Mouse (Mus musculus): ENCODE data around the gene 1810065E05Rik. TPM values are rescaled to one million over a fixed set of nuclear protein-coding genes. Genes with fewer than 3 reads are reported as not detected.

1810065E05Rik gene
- polyA plus RNA-seq (2011; ENCODE audit: insufficient read length, low read depth, missing spikeins) = not detected in 2 replicates

- peaks cover 6% of the 10 kb centered on the region for H3K4me1 ChIP-seq (ENCODE audit: control insufficient read depth, insufficient read depth, low read length)
- TF ChIP-seq POLR2A (IDR thresholded peaks at IDR 0.05; ENCODE audit: low read depth, low read length) (no peak), CTCF (IDR thresholded peaks at IDR 0.05; ENCODE audit: borderline replicate concordance, insufficient read depth, low read length) (no peak)
- H3K4me3 ChIP-seq (ENCODE audit: insufficient read depth, low read length) = no peak within 1 kb of the TSS
- H3K27ac ChIP-seq (ENCODE audit: insufficient read depth, low read length) = no peak within 1 kb of the TSS
Observed at GRCm38 (mm10) chr11:58420815-58421214, at the start of gene 1810065E05Rik. Gene 1810065E05Rik, plus strand, starts transcription at chr11:58421111.

DNA sequence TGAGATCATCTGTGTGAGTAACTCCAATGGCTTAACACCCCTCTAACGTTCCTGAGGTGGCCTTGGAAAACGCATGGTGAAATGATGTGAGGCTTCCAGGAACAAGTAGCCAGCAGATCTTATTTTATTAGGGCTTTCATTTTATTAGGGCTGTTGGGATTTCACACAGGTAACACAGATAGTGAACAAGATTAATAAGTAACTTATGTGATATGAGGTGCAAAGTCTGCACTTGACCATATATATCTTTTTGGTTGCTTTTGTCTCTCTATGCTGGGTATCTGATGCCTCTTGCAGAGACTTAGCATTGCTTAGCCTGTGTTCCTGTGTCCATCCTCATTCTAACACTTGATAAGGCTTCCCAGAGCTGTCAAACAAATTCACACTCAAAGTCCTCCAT, 43.6 kb upstream of the 1810065E05Rik start:
- Histone ChIP-seq H3K4me1 (ENCODE audit: control insufficient read depth, insufficient read depth, low read length) (no peaks in the 10 kb centered on the region), H3K4me3 (ENCODE audit: insufficient read depth, low read length) (no peak overlapping the region), H3K27ac (ENCODE audit: insufficient read depth, low read length) (no peak overlapping the region)
- TF ChIP-seq CTCF (IDR thresholded peaks at IDR 0.05; ENCODE audit: borderline replicate concordance, insufficient read depth, low read length) (no peak), POLR2A (IDR thresholded peaks at IDR 0.05; ENCODE audit: low read depth, low read length) (no peak)

- Histone ChIP-seq H3K27ac (ENCODE audit: insufficient read depth, low read length) (no peak overlapping the region), H3K4me3 (ENCODE audit: insufficient read depth, low read length) (no peak overlapping the region), H3K4me1 (ENCODE audit: control insufficient read depth, insufficient read depth, low read length) (no peaks in the 10 kb centered on the region)
- TF ChIP-seq POLR2A (IDR thresholded peaks at IDR 0.05; ENCODE audit: low read depth, low read length) (no peak), CTCF (IDR thresholded peaks at IDR 0.05; ENCODE audit: borderline replicate concordance, insufficient read depth, low read length) (no peak)
Observed at GRCm38 (mm10) chr11:58377686-58378085, 43.2 kb upstream of the 1810065E05Rik start.

DNA sequence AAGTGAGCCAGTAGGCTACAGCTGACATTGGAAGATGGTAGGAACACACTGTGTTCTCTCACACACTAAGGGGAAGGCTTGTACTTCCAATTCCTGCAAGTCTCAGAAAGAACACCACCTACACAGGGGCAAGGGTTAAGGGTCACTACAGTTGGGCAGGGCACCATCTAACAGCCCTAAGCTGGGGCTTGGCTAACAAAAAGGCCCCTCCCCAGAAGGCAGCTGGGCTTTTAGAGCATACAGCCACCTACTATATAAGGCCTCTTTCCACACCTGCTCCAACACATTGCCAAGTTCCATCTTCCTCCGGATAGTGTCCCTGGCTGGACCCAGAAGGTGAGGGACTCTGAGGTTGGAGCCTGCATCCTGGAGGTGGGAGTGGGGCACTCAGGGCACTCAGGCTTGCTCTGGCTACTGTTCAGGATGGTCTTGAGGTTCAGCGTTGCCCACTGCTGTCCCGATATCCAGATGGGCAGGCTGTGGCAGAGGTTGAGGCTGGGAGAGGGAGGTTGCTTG, 42.1 kb upstream of the 1810065E05Rik start, which contains the start of gene Lypd8:
Gene Lypd8 (plus strand): TSS at position 281 of the 516 bp plus-strand sequence.
- no peak within 1 kb of the TSS for H3K4me3 ChIP-seq (ENCODE audit: insufficient read depth, low read length)
- no peak within 1 kb of the TSS for H3K27ac ChIP-seq (ENCODE audit: insufficient read depth, low read length)
- TF ChIP-seq CTCF (IDR thresholded peaks at IDR 0.05; ENCODE audit: borderline replicate concordance, insufficient read depth, low read length) = no peak
- TF ChIP-seq POLR2A (IDR thresholded peaks at IDR 0.05; ENCODE audit: low read depth, low read length) = no peak
- no peaks in the 10 kb centered on the region for H3K4me1 ChIP-seq (ENCODE audit: control insufficient read depth, insufficient read depth, low read length)

- Histone ChIP-seq H3K4me1 (ENCODE audit: control insufficient read depth, insufficient read depth, low read length) (no peaks in the 10 kb centered on the region), H3K27ac (ENCODE audit: insufficient read depth, low read length) (no peak overlapping the region), H3K4me3 (ENCODE audit: insufficient read depth, low read length) (no peak overlapping the region)
- no peak for TF ChIP-seq POLR2A (IDR thresholded peaks at IDR 0.05; ENCODE audit: low read depth, low read length)
- no peak for TF ChIP-seq CTCF (IDR thresholded peaks at IDR 0.05; ENCODE audit: borderline replicate concordance, insufficient read depth, low read length)
Observed at GRCm38 (mm10) chr11:58379516-58379915, 41.4 kb upstream of the 1810065E05Rik start.

DNA sequence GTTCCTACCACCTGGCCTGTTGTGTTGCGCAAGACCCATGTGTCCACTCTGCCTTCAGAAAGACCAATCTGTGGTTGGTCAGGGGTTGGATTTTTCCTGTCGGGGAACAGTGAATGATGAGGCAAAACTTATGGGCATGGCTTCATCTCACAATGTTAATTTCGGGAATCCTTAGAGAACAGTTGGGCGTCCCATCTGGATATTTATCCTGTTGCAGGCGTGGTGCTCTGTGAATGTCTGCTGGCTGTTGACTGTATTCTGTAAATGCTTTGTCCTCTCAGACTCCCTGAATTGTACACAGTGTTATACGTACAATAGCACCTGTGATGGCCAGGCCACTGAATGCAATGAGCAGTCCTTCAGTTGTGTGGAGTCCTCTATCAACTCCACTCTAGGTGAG, 38.4 kb upstream of the 1810065E05Rik start:
- H3K4me1 ChIP-seq (ENCODE audit: control insufficient read depth, insufficient read depth, low read length) = no peaks in the 10 kb centered on the region
- no peak overlapping the region for H3K27ac ChIP-seq (ENCODE audit: insufficient read depth, low read length)
- H3K4me3 ChIP-seq (ENCODE audit: insufficient read depth, low read length) = no peak overlapping the region
- no peak for TF ChIP-seq CTCF (IDR thresholded peaks at IDR 0.05; ENCODE audit: borderline replicate concordance, insufficient read depth, low read length)

GRCm38 (mm10) chr11:58399985-58400645, 20.8 kb upstream of the 1810065E05Rik start:
- H3K4me3 ChIP-seq (ENCODE audit: insufficient read depth, low read length) = no peak overlapping the region
- no peaks in the 10 kb centered on the region for H3K4me1 ChIP-seq (ENCODE audit: control insufficient read depth, insufficient read depth, low read length)
- H3K27ac ChIP-seq (ENCODE audit: insufficient read depth, low read length) = no peak overlapping the region
- TF ChIP-seq POLR2A (IDR thresholded peaks at IDR 0.05; ENCODE audit: low read depth, low read length) (no peak), CTCF (IDR thresholded peaks at IDR 0.05; ENCODE audit: borderline replicate concordance, insufficient read depth, low read length) (no peak)

- Histone ChIP-seq H3K4me3 (ENCODE audit: insufficient read depth, low read length) (no peak overlapping the region), H3K4me1 (ENCODE audit: control insufficient read depth, insufficient read depth, low read length) (no peaks in the 10 kb centered on the region), H3K27ac (ENCODE audit: insufficient read depth, low read length) (no peak overlapping the region)
- TF ChIP-seq CTCF (IDR thresholded peaks at IDR 0.05; ENCODE audit: borderline replicate concordance, insufficient read depth, low read length) (no peak), POLR2A (IDR thresholded peaks at IDR 0.05; ENCODE audit: low read depth, low read length) (no peak)
Observed at GRCm38 (mm10) chr11:58400655-58401054, 20.3 kb upstream of the 1810065E05Rik start.

GRCm38 (mm10) chr11:58408066-58408465, 12.8 kb upstream of the 1810065E05Rik start:
- Histone ChIP-seq H3K4me3 (ENCODE audit: insufficient read depth, low read length) (no peak overlapping the region), H3K27ac (ENCODE audit: insufficient read depth, low read length) (no peak overlapping the region), H3K4me1 (ENCODE audit: control insufficient read depth, insufficient read depth, low read length) (no peaks in the 10 kb centered on the region)
- TF ChIP-seq POLR2A (IDR thresholded peaks at IDR 0.05; ENCODE audit: low read depth, low read length) (no peak), CTCF (IDR thresholded peaks at IDR 0.05; ENCODE audit: borderline replicate concordance, insufficient read depth, low read length) (no peak)

GRCm38 (mm10) chr11:58418336-58418735, 2.6 kb upstream of the 1810065E05Rik start:
- Histone ChIP-seq H3K4me3 (ENCODE audit: insufficient read depth, low read length) (no peak overlapping the region), H3K27ac (ENCODE audit: insufficient read depth, low read length) (peak overlapping the region; percentile 60), H3K4me1 (ENCODE audit: control insufficient read depth, insufficient read depth, low read length) (peaks cover 6% of the 10 kb centered on the region)
- TF ChIP-seq CTCF (IDR thresholded peaks at IDR 0.05; ENCODE audit: borderline replicate concordance, insufficient read depth, low read length) (no peak), POLR2A (IDR thresholded peaks at IDR 0.05; ENCODE audit: low read depth, low read length) (no peak)

All from embryonic fibroblast, embryonic 13.5 days (primary cell).